In the genomic region with DNA sequence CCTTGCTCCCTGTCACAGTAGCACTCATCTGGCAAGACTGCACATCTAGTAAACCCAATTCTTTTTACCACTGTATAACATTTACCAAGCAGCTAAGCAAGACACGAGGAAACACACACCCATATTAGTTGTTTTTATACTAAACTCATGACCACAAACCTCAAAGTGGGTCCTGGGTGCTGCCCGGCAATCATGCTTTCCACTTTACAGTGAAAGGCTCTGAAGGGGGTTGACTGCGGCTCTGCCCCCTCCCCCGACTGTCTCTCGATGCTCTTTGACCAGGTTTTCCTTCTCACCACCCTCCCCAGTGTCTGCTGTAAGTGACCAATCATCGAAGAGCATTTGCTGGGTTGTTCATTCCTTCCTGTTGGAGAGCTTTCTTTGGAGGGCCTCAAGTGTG, we compare ENCODE assay signal across 22 mouse cellular contexts. TPM values are rescaled to one million over a fixed set of nuclear protein-coding genes. Genes with fewer than 3 reads are reported as not detected.
DNase-seq lines count a peak whose midpoint lies in the region; ATAC-seq and TF ChIP-seq lines count a peak whose summit lies in the region.
"Had no signal": no experiment of that assay in that cellular context is flagged by ENCODE, and none has a peak within 500 bp of the region (broad histone marks: within the 10 kb centered on the region; RNA-seq: fewer than 3 reads in every experiment).

No protein-coding gene starts in this region.

- H3K36me3 ChIP-seq in spleen, adult 2 months (ENCODE audit: control insufficient read depth, insufficient read depth, low read length) = peaks cover 18% of the 10 kb centered on the region
- peaks cover 10% of the 10 kb centered on the region; the same call in 1 of the 2 replicates for H3K36me3 ChIP-seq in intestine, embryonic 15.5 days

- H3K4me2 ChIP-seq in intestine, embryonic 15.5 days (replicated peaks) = no peak overlapping the region
- H3K4me2 ChIP-seq: embryonic facial prominence, embryonic 13.5 days; forebrain, embryonic 13.5 days; heart, embryonic 15.5 days; hindbrain, embryonic 15.5 days; limb, embryonic 13.5 days; liver, embryonic 12.5 days; midbrain, embryonic 15.5 days had no signal

- no peak overlapping the region for H3K9ac ChIP-seq in intestine, embryonic 15.5 days
- H3K9ac ChIP-seq: embryonic facial prominence, embryonic 13.5 days; forebrain, embryonic 13.5 days; heart, embryonic 15.5 days; hindbrain, embryonic 15.5 days; limb, embryonic 13.5 days; liver, embryonic 12.5 days; midbrain, embryonic 15.5 days had no signal

- TF ChIP-seq POLR2A in spleen, adult 2 months (IDR thresholded peaks at IDR 0.05; ENCODE audit: low read depth, low read length) = no peak

- peak; percentile 46 for ATAC-seq in CD4-positive, CD25-positive, alpha-beta regulatory T cell, adult 4 months
- peak; percentile 55 for ATAC-seq in inflammation-experienced regulatory T-cells, adult 6 months
- no peak for ATAC-seq in intestine, embryonic 15.5 days
- ATAC-seq: forebrain, embryonic 13.5 days; liver, embryonic 12.5 days; midbrain, embryonic 15.5 days had no signal

- no peak for TF ChIP-seq CTCF in spleen, adult 2 months (IDR thresholded peaks at IDR 0.05; ENCODE audit: extremely low read depth, insufficient read depth, insufficient read length, insufficient replicate concordance)

- peak overlapping the region; percentile 89 for H3K27ac ChIP-seq in spleen, adult 2 months (ENCODE audit: insufficient read depth, low read length)
- H3K27ac ChIP-seq in intestine, embryonic 15.5 days = no peak overlapping the region
- H3K27ac ChIP-seq: embryonic facial prominence, embryonic 13.5 days; forebrain, embryonic 13.5 days; heart, embryonic 15.5 days; hindbrain, embryonic 15.5 days; kidney, postnatal 0 days; limb, embryonic 13.5 days; liver, embryonic 12.5 days; midbrain, embryonic 15.5 days had no signal

- no peak overlapping the region for H3K4me3 ChIP-seq in spleen, adult 2 months (ENCODE audit: extremely low read depth, insufficient read depth, insufficient read length)
- no peak overlapping the region for H3K4me3 ChIP-seq in intestine, embryonic 15.5 days (replicated peaks)
- H3K4me3 ChIP-seq: embryonic facial prominence, embryonic 13.5 days; erythroblast, embryonic 14.5 days; forebrain, embryonic 13.5 days; heart, embryonic 15.5 days; hindbrain, embryonic 15.5 days; limb, embryonic 13.5 days; liver, embryonic 12.5 days; midbrain, embryonic 15.5 days had no signal

- no peaks in the 10 kb centered on the region for H3K27me3 ChIP-seq in spleen, adult 2 months (ENCODE audit: control insufficient read depth, insufficient read depth, low read length)
- no peaks in the 10 kb centered on the region for H3K27me3 ChIP-seq in intestine, embryonic 15.5 days (replicated peaks)
- H3K27me3 ChIP-seq: embryonic facial prominence, embryonic 13.5 days; forebrain, embryonic 13.5 days; heart, embryonic 15.5 days; hindbrain, embryonic 15.5 days; limb, embryonic 13.5 days; liver, embryonic 12.5 days; midbrain, embryonic 15.5 days had no signal

- peak; percentile 31 to 41 for DNase-seq in spleen, adult 2 months (ENCODE audit: low read depth in 1 of 2, low spot score in 2 of 2)
- no peak for DNase-seq in spleen, adult 12 weeks (ENCODE audit: low spot score)
- DNase-seq in thymus, postnatal 36 days = peak; percentile 15 to 32
- DNase-seq in gastrocnemius, postnatal 4 days (ENCODE audit: low spot score in 2 of 2) = no peak
- DNase-seq: cerebellum, adult 11-12 months; cerebellum, postnatal 10 days; gastrocnemius, postnatal 36 days; kidney, adult 11 months; layer of hippocampus, adult 9-11 months; lung, adult 18-20 months had no signal

- no peaks in the 10 kb centered on the region for H3K9me3 ChIP-seq in intestine, embryonic 15.5 days
- H3K9me3 ChIP-seq: embryonic facial prominence, embryonic 13.5 days; forebrain, embryonic 13.5 days; heart, embryonic 15.5 days; hindbrain, embryonic 15.5 days; limb, embryonic 13.5 days; liver, embryonic 12.5 days; midbrain, embryonic 15.5 days had no signal

- 70% methylated on average over 6 of the region's 6 CpGs for WGBS in spleen, adult 2 months
- WGBS in intestine, embryonic 15.5 days = 92% methylated on average over 6 of the region's 6 CpGs

- peaks cover 3% of the 10 kb centered on the region; the same call in 1 of the 2 replicates for H3K4me1 ChIP-seq in spleen, adult 2 months (ENCODE audit: control insufficient read depth, insufficient read depth, insufficient read length)
- H3K4me1 ChIP-seq in intestine, embryonic 15.5 days (replicated peaks) = no peaks in the 10 kb centered on the region
- H3K4me1 ChIP-seq: embryonic facial prominence, embryonic 13.5 days; forebrain, embryonic 13.5 days; hindbrain, embryonic 15.5 days; limb, embryonic 13.5 days; liver, embryonic 12.5 days; midbrain, embryonic 15.5 days had no signal

RNA-seq across cellular contexts. Expression of a gene that starts 33.0 kb away (rescaled TPM):
- 7.8 TPM in 2 replicates for polyA plus RNA-seq in spleen, adult 2 months (2012; rRNA removed)
- 10 to 100 TPM; 40.5 to 61.6 TPM for polyA plus RNA-seq in CD4-positive, CD25-positive, alpha-beta regulatory T cell, adult 4 months (2017; shearing (Covaris generic))
- polyA plus RNA-seq in inflammation-experienced regulatory T-cells, adult 6 months (2017; shearing (Covaris generic)) = 10 to 100 TPM; 40.9 to 48.9 (median 43.2) TPM
- total RNA-seq in gastrocnemius, postnatal 4 days (2021) = 10 to 100 TPM; 27.3 to 29.6 TPM
- polyA plus RNA-seq in intestine, embryonic 15.5 days (2015; fragmentation: Nextera tagmentation; extraction: Ambion mirVana) = 35.6 and 38.3 TPM in 2 replicates

RNA-seq across cellular contexts. Expression of a gene that starts 33.0 kb away (rescaled TPM):
- polyA plus RNA-seq in spleen, adult 2 months (2012; rRNA removed) = 4.4 and 4.7 TPM in 2 replicates
- 10 to 100 TPM in 1 of 2 experiments, 1 to 10 TPM in 1; 7.0 to 10.6 TPM for polyA plus RNA-seq in CD4-positive, CD25-positive, alpha-beta regulatory T cell, adult 4 months (2017; shearing (Covaris generic))
- 1 to 10 TPM; 6.7 to 9.3 (median 7.4) TPM for polyA plus RNA-seq in inflammation-experienced regulatory T-cells, adult 6 months (2017; shearing (Covaris generic))
- 10 to 100 TPM; 16.1 to 16.3 TPM for total RNA-seq in gastrocnemius, postnatal 4 days (2021)
- polyA plus RNA-seq in intestine, embryonic 15.5 days (2015; fragmentation: Nextera tagmentation; extraction: Ambion mirVana) = 15.9 and 17.6 TPM in 2 replicates
- polyA plus RNA-seq: erythroblast, embryonic 14.5 days had no signal

Comparison
In these comparisons a context has a peak if more than half of its experiments do, and no peak if none do; other contexts are left out.
1. DNase-seq: peak in spleen, adult 2 months (2 of 2) and thymus, postnatal 36 days (2 of 2); none in spleen, adult 12 weeks (single experiment) and gastrocnemius, postnatal 4 days (0 of 2).